Mouse (Mus musculus): ENCODE measurements at regions not wholly inside any gene's neighbourhood (a gene's known extent, or its start where the extent isn't known, plus 50 kb on each side); places are given as distances from the start of the nearest gene placed in this dataset.

DNA sequence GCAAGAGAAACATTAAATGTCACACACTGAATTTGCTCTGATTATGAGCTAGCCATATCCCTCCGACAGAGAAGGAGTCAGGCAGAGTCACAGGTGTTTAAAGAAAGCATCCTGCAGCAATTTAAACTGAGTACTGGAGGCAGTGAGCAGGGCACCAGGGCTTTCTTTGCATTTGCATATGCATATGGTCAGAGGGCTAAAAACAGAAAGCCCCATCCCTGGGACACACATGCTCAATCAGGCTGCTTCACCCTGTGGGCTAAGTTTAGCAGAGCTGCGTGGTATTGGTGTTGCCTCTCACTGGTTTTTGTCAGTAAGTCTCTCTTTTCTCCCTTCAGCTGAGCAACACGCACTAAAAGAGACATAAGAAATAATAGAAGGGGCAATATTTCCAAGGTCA lies 289.9 kb upstream of the Rps6ka3 start:
- DNase-seq, result no peak

DNA sequence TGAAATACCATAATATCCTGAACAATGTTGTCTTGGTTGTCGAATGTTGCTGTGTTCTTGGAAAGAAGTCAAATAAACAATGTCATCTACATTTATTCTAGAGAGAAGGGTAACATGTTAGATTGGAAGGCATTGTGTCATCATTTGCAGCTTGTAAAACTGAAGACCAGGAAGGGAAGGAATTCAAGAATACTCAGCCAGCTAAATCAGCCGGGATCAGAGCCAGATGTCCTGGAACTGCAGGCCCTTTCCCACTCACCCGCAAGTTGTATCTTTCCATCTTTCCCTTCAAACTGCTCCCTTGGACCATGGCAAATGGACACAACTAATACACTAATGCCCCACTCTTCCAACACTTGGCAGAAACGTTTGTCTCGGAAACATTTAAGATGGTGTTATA lies 288.7 kb upstream of the Rps6ka3 start:
- no peak for DNase-seq

DNA sequence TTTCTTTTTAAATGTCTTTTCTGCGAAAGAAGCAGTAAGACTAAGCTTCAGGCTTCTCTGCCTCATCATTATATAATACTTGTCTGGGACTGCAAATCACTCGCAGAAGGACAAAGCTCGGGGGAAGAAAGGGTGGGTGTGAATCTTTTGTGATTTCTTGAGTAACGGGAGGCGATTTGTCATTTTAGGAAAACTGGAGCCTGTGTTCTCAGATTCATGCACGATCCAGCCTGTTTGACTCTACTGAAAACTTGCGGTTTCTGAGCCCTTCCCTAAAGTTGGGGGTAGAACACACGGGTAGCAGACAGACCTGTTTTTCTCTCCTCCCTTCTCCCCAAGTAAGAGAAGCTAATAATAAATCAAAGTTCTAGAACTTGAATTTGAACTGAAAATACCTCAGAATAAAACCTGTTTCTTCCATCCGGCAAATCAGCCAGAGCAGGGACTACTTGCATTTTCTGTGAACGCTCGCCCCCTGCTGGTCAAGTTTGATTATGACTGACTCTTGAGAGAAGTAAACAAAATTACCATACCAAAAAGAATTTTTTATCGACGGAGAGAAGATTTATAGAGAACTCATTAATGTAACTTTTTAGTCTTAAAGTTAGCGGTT lies 288.2 kb upstream of the Rps6ka3 start:
- peak; percentile 66 for DNase-seq

DNA sequence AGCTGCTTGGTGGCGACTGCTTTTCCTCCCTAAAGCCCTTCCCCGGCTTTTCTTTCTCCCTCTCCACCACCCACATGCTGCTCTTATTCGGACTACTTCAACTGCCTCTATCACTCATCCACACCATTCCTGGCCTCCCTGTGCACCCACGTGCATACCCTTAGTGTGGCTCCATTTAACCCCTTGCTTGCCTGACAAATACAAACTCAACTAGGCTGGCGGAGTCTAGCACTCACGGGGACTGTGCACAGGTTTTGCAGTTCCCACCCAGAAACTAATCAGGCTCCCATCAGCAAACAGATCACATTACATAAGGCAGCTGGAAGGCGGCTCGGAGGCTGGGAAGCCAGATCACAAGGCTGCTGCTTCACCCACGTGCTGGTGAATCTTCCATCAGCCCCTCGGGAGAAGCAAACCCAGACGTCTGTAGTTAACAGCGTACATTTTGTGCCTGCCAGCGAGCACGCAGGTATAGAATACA lies 287.0 kb upstream of the Rps6ka3 start:
- DNase-seq, result no peak

DNA sequence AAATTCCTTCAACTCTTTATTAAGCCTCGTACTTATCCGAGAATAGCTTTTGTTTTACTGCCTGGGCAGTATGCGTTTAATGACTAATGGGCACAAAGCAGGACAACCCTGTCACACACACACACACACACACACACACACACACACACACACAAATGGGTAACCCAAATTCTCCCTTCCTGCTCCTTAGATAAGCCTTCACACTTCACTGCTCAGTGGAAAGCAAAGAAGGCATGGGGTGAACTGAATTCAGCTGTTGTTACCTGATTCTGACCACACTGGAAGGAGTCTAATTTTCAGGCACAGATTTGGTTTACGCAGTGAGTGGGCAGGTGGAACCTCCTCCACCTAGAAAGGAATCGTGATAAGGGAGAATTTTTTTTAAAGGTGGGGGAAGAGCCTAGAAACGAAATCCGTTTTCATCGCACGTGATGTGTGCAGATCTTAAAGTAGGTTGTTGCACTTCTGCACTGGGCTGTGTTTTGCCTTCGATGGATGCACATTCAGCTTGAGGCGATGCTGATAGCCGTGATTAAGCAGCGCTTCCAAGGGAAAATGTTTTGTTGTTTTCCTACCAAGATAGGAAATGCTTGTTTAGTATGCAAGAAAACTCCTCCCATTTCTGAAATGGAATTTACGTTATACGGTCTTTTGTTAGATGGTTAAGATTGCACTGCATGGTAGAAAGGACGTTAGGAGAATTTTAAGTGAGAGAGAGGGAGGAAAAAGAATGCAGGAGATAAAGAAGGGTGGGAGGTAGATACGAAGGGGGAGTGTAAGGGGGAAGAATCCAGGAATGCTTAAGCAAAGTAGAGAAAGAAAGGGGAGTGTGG lies 286.2 kb upstream of the Rps6ka3 start:
- no peak for DNase-seq

DNA sequence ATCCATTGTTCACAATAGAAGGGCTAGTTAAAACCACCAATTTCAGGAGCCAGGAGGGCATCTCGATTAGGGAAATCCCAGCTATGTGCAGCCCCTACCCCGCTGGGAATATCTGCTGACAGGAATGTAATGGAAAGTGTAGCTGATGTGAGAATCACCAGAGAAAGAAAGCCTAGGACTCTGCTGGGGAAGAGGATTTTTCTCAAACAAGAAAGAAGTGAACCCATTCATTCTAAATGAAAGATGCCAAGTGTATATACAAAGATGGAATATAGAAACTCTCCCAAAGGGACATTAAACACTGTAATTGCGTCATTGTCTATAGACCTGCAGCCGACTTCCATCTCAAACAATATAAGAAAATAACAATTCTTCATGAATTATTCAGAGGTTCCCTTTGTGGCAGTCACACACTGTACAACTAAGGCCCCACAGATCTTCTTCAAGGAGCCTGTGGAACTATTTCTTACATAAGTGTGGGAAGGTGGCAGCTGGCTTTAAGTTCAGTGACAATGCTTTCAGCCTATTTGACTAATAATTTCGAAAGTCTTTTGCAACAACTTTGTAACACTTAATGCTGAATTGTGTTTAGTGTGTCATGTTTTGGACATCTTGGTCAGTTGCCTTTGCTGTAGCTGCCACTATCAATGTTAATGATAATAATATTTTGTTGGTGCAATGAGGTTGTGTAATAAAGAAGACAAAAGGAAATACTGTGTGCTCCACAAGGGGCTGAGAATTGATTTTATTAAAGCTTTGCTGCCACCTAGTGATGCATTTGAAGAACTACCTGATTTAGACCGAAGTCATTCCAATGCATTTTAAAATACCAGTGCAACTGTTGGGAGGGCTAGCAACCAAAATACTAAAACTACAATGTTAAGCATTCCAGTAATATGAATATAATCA lies 285.4 kb upstream of the Rps6ka3 start:
- DNase-seq, result no peak

DNA sequence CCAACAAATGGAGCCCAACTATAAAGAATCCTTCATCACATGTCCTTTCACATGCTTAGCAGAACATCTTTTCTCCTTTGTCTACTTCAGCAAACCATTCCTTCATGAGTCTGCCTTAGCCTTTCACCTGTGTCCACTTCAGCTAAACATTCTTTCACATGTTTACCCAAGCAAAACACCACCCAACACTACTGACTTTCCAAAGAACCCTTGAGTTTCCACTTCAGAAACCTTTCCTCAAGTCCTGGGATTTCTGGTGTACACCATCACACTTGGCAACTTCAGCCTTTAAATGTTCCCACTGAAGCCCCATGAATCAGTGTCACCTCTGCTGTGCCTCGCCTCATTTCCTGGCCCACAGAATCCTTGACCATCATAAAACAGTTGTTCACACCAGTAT lies 278.2 kb upstream of the Rps6ka3 start:
- DNase-seq, result no peak

DNA sequence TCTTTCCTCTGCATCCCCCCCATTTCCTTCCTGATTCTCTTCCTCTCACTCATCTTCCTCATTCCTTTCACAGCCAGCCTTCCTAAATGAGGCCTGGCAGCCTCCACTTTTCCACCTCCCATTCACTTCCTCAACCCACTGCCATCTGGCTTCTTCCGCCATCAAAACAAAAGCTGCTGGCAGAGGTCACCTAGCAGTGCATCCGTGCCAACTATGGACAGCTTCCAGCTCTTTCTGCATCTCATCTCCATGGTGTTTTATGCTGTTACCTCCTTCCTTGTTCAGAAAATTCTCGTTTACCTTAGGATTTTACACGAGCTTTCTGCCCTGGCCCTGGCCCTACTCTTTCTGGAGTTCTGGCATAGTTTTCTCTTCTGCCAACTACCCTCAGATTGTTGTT lies 262.9 kb upstream of the Rps6ka3 start:
- DNase-seq, result no peak

DNA sequence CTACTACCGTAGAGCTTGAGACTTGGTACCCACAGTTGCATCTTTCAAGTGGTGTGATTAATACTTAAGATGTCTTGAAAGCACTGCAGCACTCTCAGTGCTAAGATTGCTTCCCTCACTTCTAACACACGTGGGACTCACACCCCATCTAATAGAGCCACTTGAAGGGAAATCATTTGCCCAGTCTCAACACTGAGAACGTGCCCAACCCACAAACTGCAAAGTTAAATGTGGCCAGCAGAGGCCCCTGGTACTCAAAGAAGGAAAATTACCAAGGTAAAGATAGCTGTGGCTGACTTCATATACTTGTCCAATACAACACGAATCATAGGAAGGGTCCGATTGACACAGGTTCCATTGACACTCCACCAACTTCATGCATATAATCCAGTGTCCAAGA lies 238.4 kb upstream of the Rps6ka3 start:
- no peak for DNase-seq

DNA sequence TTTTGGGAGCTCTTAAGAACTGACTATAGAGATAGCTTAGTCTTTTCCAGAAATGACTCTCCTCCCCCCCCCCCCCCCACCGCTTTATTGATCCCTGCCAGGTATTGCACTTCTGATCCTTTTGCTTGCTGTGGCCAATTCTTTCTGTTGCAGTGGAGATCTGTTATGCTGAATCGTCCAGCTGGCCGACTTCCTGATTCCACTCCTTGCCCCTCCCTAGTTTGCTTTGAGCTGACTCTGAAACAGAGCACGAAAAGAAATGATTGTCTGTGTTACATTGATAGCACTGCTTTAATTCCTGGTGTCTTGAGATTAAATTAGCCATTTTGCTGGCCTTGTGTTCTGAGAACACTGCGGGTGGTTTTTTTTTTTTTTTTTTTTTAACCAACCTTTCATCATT lies 233.5 kb upstream of the Rps6ka3 start:
- DNase-seq, result no peak

DNA sequence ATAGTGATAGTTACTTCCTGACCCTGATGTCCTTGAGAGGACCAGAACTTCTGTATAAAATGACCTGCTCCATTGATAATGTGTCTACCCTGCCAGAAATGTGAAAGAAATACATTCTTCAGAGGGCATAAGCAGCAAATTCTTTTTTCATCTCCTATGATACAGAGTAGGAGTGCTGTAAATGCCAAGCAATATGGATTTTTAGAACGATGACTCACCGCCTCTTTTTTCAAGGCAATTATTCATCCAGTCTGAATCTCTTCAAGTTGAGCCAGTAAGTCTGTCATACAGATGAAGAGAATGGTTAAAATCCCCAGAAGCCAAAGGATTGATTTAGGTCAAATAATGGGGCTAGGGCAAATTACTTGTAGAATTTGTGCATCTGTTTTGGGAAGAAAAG lies 225.4 kb upstream of the Rps6ka3 start:
- DNase-seq, result no peak

DNA sequence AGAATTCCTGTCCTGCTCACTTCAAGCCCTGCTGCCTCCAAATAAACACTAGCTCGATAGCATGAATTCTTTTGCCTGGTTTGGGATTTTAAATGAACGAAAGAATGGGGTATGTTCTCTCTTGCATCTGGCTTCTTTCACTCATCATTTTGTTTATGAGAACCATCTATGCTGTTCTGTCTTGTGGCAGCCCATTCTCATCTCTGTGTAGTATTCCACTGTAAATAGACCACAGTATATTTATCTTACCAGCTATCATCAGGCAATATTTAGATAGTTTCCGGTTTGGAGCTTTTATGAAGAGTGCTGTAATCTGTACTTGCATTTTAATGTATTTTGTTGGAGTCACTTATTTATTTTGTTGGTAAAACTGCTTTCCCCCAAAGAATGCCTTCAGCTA lies 222.4 kb upstream of the Rps6ka3 start:
- no peak for DNase-seq

DNA sequence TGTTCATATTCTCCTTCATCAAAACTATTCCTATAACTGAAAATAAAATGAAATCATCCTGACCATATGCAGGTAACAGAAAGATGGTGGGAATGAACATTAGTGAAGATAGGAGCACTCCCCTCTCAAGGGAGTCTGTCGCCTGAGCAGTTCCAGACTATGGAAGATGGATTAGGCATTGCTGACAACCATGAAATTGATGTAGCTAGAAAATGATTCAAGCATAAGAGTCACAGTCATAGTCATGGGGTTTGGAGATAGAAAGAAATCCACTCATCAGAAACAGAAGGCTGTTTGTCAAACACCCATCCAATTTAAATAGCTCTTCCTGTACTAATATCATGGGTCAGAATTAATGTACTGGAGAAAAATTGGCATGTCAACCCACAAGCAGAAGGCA lies 191.2 kb upstream of the Rps6ka3 start:
- DNase-seq, result no peak

DNA sequence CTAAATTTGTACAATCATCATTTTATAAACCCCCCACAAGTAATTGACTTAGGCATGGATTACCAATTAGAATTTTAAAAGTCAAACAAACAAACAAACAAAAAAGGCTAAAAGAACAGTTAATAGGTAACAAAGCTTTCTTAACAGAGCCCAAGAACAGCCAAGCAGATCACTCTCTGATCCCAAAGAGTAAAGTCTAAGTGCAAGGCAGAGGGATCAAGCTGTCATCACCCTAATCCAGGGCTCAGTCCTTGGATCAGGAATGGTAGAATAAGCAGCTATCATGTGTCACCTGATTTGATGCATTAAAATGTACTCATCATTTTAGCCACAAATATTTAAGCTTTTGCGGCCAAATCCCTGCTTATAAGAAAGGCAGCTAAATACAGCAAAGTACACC lies 183.8 kb upstream of the Rps6ka3 start:
- no peak for DNase-seq

DNA sequence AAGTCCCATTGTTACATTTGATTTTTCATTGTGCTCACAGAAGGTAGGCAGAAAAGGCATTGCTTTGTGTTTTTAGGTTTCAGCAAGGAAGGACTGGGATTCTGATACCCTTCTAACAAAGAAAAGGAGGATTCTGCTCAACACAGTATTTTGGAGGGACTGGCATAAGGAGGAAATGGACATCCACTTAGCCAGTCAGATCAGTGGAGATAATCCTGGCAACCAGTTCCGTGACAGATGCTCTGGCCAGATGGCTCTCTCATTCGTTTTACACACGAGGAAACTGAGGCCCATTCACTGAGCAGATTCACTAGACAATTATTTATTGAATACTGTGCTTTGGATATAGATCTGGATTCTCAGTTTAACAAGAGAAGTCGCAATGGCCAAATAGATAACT lies 178.2 kb upstream of the Rps6ka3 start:
- no peak for DNase-seq

DNA sequence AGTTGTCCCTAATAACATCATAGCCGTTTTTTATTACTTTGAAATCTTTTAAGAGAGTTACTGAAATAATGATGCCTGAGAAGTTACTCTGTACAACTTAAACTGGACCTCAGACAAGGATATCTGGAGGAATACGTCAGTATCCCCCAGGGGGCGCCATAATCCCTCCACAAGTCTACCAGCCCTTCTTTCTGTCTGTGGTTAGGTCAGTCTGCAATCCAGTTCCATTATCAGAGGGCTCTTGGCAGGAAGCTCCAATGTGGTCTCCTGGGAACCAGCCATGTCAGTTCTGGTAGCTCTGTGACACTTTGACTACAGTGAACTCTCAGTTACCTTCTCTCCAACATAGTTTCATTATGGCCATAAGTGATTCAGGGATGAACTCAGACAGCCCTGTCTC lies 166.7 kb upstream of the Rps6ka3 start:
- DNase-seq, result peak; percentile 65

DNA sequence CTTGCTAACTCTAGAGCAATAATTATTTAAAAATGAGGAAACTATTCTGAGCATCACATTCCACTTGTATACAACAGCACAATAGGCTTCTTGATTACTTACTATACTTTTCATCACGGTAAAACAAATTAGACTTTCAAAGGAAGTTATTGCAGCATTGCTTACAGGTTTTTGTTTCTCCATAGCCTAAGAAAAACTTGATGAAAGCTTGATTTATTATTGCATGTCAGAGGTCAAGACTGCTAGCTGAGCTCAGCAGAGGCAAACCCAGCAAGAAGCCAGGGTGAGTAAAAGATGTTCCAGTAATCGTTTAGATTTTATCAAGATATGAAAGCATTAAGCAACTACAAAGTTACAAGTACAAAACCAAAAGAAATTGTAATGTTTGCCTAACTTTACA lies 162.2 kb upstream of the Rps6ka3 start:
- no peak for DNase-seq

DNA sequence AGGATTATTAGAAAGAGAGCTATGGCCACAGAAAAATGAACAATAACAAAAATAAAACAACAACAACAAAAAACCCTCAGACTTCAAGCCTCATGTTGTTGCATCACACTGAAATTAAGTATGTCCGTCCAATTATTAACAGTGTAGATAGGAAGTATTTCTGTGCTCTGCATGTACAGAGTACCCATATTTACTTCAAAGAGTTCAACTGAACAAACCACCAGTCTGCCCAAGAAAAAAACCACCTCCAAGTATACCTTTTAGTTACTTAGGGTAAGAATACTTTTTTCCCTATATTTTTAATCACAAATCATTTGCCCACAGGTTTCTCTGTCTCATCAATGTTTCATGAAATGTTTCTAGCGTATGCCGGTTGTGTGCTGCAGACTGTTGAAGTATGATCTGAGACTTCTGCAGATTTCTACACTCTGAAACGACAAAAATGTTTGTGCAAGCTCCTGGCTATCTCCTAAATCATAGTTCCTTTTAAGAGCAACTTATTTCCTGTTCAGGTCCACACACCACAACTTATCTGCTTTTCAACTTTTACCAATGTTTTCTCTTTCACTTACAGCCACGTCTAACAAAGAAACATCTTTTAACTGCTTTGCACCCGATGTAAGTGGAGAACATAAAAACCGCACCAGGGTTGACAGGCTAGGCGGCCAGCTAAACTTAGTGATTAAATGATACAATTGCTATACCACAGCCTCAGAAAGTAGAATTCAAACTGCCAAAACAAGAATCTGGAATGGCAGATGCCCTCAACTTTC lies 154.2 kb upstream of the Rps6ka3 start:
- no peak for DNase-seq

DNA sequence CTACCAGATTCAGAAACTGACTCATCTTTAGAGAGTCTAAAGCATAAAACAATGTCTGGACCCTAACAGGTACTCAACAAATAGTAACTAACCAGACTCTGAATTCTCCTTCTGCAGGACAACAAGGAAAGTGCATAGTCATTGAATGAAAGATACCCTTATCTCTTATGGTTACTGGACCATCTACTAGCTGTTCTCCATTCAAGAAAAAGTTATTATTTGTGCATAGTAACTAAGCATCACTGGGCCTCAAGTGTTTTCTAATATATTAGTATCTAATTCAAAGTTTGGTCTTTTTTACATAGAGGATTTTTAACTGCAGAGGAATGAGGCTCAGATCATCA lies 153.7 kb upstream of the Rps6ka3 start:
- DNase-seq, result no peak

DNA sequence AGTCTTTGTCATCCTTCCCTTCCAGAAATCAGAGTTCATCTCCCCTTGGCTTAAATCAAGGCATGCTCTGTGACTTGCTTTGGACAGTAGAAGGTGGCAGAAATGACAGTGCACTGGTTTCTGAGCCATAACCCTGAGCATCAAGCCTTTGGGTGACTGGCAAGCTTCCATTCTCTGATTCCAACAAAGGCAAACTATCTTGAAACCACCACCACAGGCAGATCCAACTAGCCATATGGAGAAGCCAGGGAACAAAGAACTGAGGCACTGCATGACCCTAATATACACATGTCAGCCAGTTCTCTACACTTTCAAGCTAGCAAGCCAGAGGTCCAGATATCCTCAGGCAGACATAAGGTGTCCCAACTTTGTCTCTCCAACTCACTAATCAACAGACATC lies 151.2 kb upstream of the Rps6ka3 start:
- DNase-seq, result no peak

DNA sequence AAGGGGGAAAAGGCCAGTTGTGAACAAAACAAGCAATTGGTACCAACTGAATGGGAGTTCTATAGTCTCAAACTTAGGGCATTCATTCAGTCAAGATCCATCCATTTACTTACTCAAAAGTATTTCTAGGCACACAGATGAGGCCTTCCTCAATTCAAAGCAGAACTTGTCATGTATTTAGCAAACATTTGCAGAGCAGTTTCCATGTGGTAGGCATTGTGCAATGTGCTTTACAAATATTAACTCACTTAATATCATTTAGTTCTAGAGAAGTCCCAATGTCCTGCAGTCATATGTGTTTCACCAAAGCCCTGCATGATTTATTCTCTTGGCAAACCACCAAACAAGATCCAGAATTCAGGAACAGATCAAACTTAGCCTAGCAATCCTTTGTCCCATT lies 148.8 kb upstream of the Rps6ka3 start:
- DNase-seq, result no peak

DNA sequence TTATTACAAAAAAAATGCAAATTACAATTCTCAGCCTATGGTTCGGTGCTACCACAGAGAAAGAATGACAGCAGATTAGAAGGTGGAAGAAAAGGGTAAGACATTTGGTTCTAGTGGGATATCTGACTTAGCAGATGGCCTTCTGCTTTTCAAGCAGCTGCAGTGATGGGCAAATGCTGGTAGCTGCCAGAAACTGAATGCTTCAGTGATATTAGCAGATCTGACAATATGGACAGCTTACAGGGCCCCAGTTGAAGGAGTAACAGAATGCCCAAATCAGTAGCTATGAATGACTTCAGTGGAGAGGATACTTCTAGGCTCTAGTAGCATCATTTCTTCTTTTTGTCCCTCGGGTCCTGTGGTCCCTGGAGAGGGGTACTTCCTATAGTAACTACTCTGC lies 143.9 kb upstream of the Rps6ka3 start:
- DNase-seq, result no peak

DNA sequence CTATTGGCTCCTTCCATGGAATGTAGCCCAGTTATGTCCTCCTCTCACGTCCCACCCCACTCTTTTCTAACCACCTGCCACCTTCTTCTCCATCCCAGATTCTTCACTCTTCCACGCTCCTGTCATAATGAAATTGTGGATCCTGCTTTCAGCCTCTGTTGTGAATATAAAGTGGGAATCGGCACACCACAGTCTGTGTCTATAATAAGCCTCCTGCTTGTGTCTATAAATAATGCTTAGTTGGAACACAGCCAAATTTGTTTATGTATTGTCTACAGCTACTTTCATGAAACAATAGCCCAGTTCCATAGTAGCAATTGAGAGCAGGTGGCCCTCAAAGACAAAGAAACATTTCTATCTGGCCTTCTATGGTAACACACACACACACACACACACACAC lies 137.5 kb upstream of the Rps6ka3 start:
- DNase-seq, result no peak

Data from liver (tissue).